Mouse (Mus musculus): ENCODE data around the gene Arpc1a.
"Not testable (repeated sequence)": the region's sequence is repeated elsewhere in the genome, so short reads cannot be mapped to it uniquely, and the experiment has no call there.

Arpc1a gene

GRCm38 (mm10) chr5:145083632-145084451, at the start of gene Arpc1a, which contains the start of gene Kpna7:
Gene Arpc1a, plus strand, starts transcription at chr5:145083830.
Gene Kpna7, minus strand, starts transcription at chr5:145084030.
- peak; percentile 92 for DNase-seq

DNA sequence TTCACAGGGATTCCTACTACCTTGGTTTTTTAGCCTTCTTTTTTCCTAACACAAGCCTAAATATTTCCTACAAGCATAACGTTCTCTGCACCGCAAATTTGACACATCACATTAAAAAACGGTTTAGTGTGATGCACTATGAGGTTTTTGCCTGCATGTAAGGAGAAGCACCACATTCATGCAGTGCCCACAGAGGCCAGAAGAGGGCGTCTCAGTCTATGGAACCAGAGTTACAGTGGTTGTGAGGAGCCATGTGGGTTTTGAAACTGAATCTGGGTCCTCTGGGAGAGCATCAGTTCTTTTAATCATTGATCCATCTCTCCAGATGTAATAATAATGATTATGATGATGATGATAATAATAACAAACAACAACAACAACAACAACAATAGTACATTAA, 42.0 kb upstream of the Arpc1a start:
- DNase-seq, result no peak

DNA sequence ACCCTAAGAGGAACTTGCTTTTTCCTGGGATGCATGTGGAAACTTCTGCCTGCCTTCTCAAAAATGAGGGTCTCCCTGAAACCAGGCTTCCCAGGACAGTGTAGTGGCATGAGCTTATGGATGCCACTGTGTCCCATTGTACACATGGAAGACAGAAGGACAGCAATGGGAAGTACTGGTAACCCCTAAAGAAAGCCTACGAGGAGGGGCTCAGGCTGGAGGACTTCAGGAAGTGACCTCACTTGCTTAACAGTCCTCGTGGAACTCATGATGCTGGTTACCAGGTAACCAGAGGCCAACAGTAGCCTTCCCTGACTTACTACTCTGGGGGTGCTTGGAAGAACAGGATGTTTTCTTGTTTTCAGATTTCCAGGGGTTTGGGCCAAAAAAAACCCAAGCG, 40.9 kb upstream of the Arpc1a start, which contains the start of gene 1700018F24Rik:
Gene 1700018F24Rik, plus strand, starts transcription at position 301 of the 400 bp plus-strand sequence.
- not testable (repeated sequence) for DNase-seq

GRCm38 (mm10) chr5:145054187-145054586, 29.4 kb upstream of the Arpc1a start:
- DNase-seq, result not testable (repeated sequence)

DNA sequence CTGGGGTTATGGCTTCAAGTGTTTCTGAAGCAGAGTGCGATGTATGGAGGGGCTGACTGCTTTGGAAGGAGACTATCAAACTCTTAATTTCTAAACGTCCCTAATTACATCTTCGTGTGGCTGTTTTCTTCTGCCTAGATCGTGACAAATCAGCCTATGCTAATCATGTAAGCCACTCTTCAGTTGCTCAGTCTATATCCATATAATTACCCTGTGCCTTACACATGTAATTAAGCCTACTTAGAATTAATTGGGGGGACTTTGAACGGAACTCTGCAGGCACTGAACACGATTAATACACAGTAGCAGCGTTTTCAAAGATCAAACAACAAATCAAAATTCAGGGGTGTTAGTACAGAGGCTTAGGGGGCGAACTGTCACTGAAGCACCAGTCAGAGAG, 25.7 kb upstream of the Arpc1a start:
- no peak for DNase-seq

- DNase-seq, result no peak
Observed at GRCm38 (mm10) chr5:145058722-145059121, 24.9 kb upstream of the Arpc1a start.

DNA sequence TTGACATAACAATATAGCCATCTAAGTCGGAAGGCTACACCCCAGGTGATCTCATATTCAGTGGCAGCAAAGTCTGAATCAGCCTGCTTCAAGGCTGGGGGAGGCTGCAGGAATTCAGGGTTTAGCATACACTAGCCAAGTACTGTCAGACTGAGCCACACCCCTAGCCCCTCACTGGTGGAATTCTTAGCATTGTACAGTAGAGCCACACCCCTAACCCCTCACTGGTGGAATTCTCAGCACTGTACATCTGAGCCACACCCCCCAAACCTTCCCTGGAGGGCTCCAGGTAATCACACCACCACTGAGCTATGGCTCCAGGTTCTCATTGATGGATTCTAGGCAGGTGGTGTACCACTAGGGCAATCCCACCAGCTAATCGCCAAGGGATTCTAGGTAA, 24.1 kb upstream of the Arpc1a start:
- DNase-seq, result no peak

- DNase-seq, result no peak
Observed at GRCm38 (mm10) chr5:145064765-145065340, 18.8 kb upstream of the Arpc1a start.

DNA sequence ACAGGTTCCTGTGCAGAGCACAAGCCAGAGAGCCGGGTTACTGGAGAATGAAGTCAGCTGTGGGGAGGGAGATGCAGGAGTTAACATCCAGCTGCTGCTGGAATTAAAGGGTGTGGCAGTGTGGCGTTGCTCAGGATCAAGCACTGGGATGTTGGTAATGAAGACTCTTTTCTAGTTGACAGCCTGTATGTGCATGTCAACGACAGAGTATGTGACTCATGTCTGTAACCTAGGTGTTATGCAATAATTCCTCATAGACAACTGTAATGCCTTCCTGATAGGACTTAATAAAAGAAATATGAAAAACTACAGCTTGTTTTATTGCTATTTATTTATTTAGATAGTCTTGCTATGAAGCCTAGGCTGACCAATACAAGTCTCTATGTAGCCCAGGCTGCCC, 14.8 kb upstream of the Arpc1a start:
- DNase-seq, result no peak

- DNase-seq, result peak; percentile 60
Observed at GRCm38 (mm10) chr5:145069707-145070106, 13.9 kb upstream of the Arpc1a start.

- DNase-seq, result no peak
Observed at GRCm38 (mm10) chr5:145071342-145071741, 12.3 kb upstream of the Arpc1a start.

GRCm38 (mm10) chr5:145075081-145075480, 8.5 kb upstream of the Arpc1a start:
- DNase-seq, result no peak

GRCm38 (mm10) chr5:145081866-145082613, 1.6 kb upstream of the Arpc1a start:
- DNase-seq, result no peak

- DNase-seq, result not testable (repeated sequence)
Observed at GRCm38 (mm10) chr5:145083201-145083600, 429 bp upstream of the Arpc1a start.

GRCm38 (mm10) chr5:145084822-145085221, 1.2 kb downstream of the Arpc1a start:
- DNase-seq, result no peak

DNA sequence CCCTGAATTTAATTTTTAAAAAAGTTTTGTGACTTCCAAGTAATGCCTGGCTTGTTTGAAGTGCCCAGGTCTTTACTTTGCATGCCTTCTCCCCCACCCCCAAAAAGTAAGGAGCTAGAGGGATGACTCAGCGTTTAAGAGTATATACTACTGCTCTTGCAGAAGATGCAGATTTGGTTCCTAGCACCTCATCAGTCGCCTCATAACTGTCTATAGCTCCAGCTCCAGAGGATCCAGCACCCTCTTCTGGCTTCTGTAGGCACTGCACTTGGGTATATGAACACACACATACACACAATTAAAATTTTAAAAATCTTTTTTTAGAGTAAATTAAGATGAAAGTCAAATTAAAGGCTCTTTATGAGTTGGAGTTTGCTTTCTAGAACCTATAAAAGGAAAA, 4.6 kb downstream of the Arpc1a start:
- DNase-seq, result no peak

GRCm38 (mm10) chr5:145089878-145090277, 6.2 kb downstream of the Arpc1a start:
- no peak for DNase-seq

DNA sequence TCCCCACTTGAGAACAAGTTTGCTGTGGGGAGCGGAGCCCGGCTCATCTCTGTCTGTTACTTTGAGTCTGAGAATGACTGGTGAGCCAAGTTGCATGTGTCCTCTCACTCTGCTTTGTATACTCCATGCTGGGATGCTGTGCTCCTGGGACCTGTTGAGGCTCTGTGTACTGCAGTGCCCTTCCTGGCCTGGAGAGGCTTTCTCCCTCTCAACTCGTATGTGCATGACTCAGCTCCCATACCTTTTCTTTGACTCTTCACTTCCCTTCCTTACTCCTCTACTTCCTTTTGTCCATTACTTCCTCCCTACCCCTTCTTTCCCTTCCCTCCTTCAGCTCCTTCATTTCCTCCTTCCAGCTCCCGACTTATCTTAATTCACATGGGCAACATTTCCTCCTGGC, 12.6 kb downstream of the Arpc1a start:
- no peak for DNase-seq

DNA sequence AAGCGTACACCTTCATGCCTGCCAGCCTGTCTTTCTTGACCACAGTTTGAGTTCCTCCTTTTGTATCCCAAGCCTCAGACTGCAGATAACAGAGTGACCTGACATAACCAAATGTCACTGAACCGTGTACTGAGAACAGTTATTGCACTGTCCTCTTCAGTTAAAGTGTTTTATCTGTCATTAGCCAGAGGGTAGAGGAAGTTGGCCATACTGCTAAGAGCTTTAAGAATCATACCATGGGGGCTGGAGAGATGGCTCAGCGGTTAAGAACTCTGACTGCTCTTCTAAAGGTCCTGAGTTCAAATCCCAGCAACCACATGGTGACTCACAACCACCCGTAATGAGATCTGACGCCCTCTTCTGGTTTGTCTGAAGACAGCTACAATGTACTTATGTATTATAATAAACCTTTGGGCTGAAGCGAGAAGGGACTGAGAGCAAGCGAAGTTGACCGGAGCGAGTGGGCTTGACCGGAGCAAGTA, 14.8 kb downstream of the Arpc1a start:
- no peak for DNase-seq

DNA sequence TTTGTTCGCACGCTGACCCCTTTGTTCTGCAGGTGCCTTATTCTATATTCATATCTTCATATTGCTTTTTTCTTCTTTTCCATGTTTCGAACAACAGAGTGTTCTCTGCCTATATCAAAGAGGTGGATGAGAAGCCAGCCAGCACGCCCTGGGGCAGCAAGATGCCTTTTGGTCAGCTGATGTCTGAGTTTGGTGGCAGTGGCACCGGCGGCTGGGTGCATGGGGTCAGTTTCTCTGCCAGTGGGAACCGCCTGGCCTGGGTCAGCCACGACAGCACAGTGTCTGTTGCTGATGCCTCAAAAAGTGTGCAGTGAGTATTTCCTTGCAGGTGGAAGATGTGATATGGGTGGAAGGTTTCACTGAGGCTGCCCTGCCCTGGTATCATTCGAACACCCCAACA, 17.3 kb downstream of the Arpc1a start:
- no peak for DNase-seq

- not testable (repeated sequence) for DNase-seq
Observed at GRCm38 (mm10) chr5:145101451-145101850, 17.8 kb downstream of the Arpc1a start.

- DNase-seq, result no peak
Observed at GRCm38 (mm10) chr5:145102706-145103105, 19.1 kb downstream of the Arpc1a start.

- no peak for DNase-seq
Observed at GRCm38 (mm10) chr5:145104328-145104727, 20.7 kb downstream of the Arpc1a start.
